In genomic region chr9:10350909-10351655, GRCm38 (mm10) we compare ENCODE assay signal across 25 mouse cellular contexts.
"Had no signal": no experiment of that assay in that cellular context is flagged by ENCODE, and none has a peak within 500 bp of the region (broad histone marks: within the 10 kb centered on the region; RNA-seq: fewer than 3 reads in every experiment).

No protein-coding gene starts in this region.

- H3K4me1 ChIP-seq: heart, embryonic 13.5 days; heart, embryonic 15.5 days; hindbrain, embryonic 13.5 days; hindbrain, embryonic 15.5 days; kidney, embryonic 15.5 days; limb, embryonic 10.5 days; limb, embryonic 12.5 days; liver, embryonic 13.5 days; liver, embryonic 15.5 days had no signal

- H3K36me3 ChIP-seq: heart, embryonic 13.5 days; heart, embryonic 15.5 days; hindbrain, embryonic 13.5 days; hindbrain, embryonic 15.5 days; kidney, embryonic 15.5 days; limb, embryonic 10.5 days; limb, embryonic 12.5 days; liver, embryonic 13.5 days; liver, embryonic 15.5 days had no signal

- H3K27me3 ChIP-seq: heart, embryonic 13.5 days; heart, embryonic 15.5 days; hindbrain, embryonic 13.5 days; hindbrain, embryonic 15.5 days; kidney, embryonic 15.5 days; limb, embryonic 12.5 days; liver, embryonic 13.5 days; liver, embryonic 15.5 days had no signal

- H3K27ac ChIP-seq: heart, adult 2 months; heart, embryonic 13.5 days; heart, embryonic 15.5 days; hindbrain, embryonic 13.5 days; hindbrain, embryonic 15.5 days; hindbrain, postnatal 0 days; kidney, embryonic 15.5 days; kidney, postnatal 0 days; layer of hippocampus, adult 2 months; limb, embryonic 10.5 days; limb, embryonic 12.5 days; liver, embryonic 13.5 days; liver, embryonic 15.5 days had no signal

- H3K4me3 ChIP-seq: heart, adult 2 months; heart, embryonic 13.5 days; heart, embryonic 15.5 days; hindbrain, embryonic 13.5 days; hindbrain, embryonic 15.5 days; kidney, embryonic 15.5 days; layer of hippocampus, adult 2 months; limb, embryonic 10.5 days; limb, embryonic 12.5 days; liver, embryonic 13.5 days; liver, embryonic 15.5 days had no signal

- DNase-seq: gastrocnemius, postnatal 14 days; gastrocnemius, postnatal 36 days; heart, adult 11 months; heart, adult 2 months; heart, postnatal 14 days; heart, postnatal 36 days; kidney, adult 11 months; kidney, adult 2 months; kidney, adult 9 months; kidney, postnatal 14 days; kidney, postnatal 36 days; liver; liver, embryonic 13.5 days had no signal

- ATAC-seq: hindbrain, postnatal 0 days; intestine, embryonic 16.5 days had no signal
